Mouse (Mus musculus): ENCODE measurements at regions not wholly inside any gene's neighbourhood (a gene's known extent, or its start where the extent isn't known, plus 50 kb on each side); places are given as distances from the start of the nearest gene placed in this dataset.

- no peak for TF ChIP-seq CTCF (IDR thresholded peaks at IDR 0.05; ENCODE audit: borderline replicate concordance, extremely low read depth, insufficient read depth, insufficient read length)
- TF ChIP-seq POLR2A (IDR thresholded peaks at IDR 0.05; ENCODE audit: borderline replicate concordance, extremely low read depth, insufficient read depth, insufficient read length, poor library complexity, severe bottlenecking) = no peak
Measured at GRCm38 (mm10) chr1:19912194-19912846, 703.6 kb downstream of the Tfap2b start.
